Mouse (Mus musculus): ENCODE data around the gene Adgrl1.

Gene Adgrl1

DNA sequence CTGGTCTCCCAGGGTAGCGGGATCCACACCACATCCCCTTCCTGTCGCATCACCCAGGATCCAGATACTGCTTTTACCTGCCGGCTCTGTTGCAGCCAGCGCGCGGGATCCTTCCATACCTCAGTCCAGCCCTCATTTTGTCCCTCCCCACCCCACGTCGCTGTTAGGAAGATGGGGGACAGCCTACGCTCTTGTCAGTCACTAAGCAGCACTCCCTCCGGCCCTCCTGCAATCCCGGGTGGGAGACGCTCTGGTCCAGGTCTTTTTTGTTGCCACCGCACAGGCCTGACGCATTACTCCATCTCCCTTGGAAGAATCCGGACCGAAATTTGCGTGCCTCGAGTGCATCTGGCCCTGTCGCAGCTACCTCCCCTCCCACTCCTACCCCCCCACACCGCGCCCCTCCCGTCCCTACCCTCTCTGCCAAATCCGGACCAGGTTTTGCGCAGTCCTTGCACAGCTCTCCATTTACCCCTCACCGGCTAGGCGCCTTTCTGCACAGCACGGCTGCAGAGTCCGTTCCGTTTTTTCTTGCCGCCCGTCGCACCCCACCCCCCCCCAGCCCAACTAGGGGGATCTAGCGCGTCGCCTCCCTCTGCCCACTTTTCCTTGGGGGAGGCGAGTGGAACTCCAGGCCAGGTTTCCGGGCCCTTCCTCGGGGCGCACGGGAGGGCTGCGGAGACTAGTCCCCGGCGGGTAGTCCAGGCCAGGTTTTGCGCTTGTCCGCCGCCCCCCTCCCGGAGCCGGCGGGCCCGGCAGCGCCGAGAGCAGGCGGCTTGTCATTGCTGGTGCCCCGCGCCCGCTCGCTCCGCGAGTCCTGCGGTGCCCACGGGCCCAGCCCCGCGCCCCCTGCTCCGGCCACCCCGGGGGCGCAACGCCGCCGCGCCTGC is at the start of gene Adgrl1:
TSS of gene Adgrl1 (plus strand) at position 743 of the 890 bp plus-strand sequence.
- peak; percentile 74 to 82 for DNase-seq (ENCODE audit: low spot score in 2 of 2)

DNA sequence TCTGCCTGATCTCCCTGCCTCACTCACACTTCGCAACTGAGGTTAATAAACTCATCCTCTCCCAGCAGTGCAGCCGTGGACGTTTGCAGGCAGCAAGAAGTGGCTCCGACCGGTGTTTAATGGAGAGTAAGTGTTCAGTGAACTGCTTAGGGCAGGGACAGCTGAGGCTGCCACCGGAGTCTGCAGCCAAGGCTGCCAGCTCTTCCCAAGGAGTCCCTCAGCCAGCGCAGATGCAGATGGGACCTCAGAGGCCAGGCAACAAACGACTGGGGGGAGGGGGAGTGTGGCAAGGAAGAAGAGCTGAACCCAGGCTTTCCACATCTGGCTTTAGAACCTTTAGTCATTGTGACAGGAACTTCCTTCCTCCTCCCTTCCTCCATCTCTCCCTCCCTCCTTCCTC is 47.6 kb upstream of the Adgrl1 start:
- DNase-seq (ENCODE audit: low spot score in 2 of 2): no peak

DNA sequence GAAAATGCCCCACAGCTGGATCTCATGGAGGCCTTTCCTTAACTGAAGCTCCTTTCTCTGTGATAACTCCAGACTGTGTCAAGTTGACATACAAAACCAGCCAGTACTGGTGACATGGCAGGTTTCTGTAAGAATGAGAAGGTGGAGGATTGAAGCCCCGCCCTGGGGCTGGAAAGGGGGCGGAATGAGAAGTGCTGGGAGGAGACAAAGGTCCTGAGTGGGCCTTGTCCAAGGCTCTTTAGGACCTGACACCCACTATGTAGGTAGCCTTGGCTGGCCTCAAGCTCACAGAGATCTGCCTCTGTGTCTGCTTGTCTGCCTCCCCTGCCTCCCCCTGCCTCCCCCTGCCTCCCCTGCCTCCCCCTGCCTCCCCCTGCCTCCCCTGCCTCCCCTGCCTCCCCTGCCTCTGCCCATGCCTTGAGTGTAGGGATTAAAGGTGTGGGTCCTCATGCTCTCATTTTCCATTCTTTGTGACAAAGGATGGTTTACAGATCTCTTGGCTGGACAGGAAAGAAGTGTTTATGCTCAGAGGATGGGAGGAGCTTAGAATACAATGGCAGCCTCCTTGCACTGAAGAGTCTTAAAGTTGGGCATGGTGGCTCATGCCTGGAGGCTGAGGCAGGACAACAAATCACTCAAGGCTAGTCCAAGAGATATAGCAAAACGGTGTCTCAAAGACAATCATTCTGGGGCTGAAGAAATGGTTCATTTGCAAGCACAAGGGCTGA is 46.4 kb upstream of the Adgrl1 start:
- no peak for DNase-seq (ENCODE audit: low spot score in 2 of 2)

DNA sequence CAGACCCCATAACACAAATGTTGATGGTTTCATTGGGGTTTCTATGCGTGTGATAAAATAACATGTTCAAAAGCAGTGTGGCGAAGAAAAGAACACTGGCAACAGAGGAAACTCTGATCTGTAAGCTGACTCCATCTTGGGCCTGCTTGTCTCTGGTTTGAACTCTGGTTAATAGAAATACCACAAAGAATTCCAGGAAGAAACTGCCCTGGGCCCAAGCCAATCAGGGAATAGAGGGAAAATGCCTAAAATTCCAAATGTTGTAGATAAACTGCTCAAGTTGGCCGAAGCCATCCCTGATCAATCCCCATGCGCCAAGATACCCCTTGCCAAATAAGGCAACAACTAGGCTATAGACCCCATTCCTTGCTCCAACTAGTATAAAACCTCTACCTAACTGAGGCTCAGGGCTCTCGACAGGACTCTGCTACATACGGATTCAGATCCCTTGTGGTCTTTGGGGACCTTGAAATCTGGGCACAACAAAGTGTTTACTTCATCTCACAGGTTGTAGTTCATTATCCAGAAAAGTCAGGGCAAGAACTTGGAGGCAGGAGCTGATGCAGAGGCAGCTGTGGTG is 43.3 kb upstream of the Adgrl1 start:
- DNase-seq (ENCODE audit: low spot score in 2 of 2): no peak

DNA sequence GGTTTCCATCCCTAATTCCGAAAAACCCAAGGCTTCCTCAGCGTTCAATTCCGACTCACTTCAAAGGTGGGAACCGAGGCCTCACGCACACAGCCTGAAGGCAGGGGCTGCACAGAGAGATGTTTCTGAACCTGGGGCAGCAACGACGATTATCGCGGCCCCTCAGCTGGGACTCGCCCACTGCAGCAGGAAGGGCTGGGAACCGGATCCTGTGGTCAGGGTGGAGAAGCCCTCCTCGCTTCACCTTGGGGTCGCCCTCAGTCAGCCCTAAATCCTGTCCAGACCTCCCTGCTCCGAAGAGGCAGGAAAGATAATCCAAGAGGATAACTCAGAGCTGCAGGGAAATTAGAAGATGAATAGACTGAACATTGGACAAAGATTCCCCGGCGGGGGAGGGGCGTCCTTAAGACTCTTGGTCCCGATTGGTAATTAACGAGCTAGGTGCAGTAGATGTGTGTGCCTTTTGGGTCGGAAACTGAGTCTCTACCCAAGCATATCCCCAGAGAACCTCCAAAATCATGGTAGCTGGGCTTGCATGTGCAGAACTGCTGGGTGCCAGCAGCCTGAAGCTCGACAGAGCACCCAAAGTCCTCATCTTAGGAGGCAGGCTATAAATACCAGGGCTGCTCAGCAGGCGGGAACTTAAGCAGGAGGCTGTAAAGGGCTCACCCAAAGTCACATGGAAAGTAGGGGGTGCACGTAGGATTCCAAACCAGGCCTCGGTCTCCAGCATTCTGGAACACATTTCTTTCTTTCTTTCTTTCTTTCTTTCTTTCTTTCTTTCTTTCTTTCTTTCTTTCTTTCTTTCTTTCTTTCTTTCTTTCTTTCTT is 37.3 kb upstream of the Adgrl1 start:
- DNase-seq (ENCODE audit: low spot score in 2 of 2): no peak

DNA sequence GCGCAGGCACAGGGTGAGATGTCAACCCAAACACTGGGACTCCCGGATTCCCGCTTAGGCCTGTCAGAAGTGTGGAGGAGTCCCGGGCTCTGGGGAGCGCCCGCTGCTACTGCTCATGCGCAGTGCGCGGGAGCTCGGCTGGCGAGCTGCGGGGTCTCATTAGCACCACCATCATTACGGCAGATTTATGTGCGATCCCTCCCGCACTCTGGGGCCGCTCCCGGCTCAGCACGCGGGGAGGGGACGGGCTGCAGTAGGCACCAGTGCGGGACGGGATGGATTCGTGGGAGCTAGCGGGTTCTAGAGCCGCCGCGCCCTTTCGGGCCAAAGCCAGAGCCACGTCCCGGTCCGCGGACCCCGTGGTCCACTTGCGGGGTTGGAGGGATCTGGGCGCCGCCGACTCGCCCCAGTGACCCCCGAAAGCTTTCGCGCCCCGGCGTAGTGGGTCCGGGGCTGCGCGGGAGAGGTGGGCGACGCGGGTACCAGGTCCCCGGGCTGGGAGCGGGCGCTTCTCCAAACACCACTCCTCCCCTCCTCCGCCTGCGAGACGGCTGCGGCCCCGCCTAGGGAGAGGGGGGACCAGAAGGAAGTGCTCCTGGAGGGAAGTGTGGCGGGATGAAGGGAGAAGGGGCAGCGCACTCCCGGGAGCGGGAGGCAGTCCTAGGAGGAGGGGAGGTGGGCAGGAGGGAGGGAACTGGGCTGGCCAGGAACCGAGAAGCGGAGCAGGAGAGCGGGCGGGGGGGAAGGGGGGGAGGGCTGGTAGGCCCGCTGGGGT is 24.8 kb upstream of the Adgrl1 start:
- DNase-seq (ENCODE audit: low spot score in 2 of 2): peak in 1 of 2 experiments; percentile 16

DNA sequence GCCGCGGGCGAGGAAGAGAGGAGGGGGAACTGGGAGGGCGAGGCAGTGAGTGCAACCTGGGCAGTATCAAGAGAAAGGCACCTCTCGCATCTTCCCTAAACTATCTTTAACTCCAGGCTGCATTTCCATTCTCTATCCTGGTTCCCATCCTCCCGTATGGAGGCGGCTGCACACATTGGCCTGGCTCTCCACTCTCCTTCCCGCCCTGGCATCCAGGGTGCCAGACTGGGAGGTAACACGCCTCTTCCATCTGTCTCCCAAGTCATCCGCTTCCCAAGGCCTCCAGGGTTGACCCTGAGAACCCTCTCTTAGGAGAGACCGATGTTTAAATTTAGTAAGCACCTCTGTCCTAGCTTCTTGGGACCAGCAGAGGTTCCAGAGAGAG is 24.3 kb upstream of the Adgrl1 start:
- no peak for DNase-seq (ENCODE audit: low spot score in 2 of 2)

DNA sequence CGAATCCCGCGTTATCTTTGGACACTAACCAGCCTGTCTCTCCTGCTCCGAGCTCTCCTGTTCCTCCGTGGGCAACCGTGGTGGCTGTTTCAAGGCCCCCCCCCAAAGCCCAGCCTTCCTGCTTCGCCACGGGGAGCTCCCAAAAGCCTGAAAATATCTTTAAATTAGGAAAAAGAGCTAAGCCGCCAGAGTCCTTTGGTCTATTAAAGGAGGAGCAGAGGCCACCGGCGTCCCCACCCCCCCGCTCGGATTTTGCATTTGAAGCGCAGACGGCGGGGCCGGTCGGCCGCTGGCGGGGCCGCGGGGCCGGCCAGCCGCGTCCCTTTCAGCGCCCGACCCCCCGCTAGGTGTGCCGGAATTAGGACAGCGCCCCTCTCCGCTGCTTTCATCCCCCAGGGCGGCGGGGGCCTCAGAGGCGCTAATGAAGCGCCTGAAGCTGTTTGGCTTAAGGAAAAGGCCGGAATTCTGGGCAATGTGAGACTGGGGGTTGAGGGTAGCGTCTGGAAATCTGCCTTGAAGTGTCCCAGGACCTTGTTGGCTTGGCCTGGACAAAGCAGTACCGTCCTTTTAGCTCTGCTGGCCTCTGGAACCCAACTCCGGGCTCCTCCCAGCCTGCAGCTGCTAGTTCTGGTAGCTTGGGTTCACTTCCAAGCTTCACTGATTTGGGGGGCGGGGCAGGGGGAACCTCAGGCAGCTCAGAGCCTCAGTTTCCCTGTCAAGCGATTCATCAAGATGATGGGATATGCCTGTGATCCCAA is 23.6 kb upstream of the Adgrl1 start:
- no peak for DNase-seq (ENCODE audit: low spot score in 2 of 2)

DNA sequence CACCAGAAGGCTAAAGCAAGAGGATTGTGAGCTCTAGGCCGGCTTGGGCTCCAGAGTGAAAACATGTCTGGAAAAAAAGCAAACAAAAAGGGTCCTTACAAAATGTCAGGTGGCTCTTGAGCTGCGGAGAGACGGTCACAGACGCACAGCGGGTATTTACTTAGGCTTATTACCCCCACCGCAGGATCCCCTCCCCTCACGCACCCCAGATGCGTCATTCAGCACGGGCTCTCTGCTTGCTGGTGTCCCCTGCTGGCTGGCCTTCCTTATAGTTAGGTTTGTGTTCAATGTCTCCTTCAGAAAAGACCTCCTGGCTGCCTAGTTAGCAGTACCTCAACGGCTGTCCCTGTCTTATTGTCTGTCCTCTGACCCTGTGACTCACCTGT is 23.1 kb upstream of the Adgrl1 start:
- peak in 1 of 2 experiments; percentile 41 for DNase-seq (ENCODE audit: low spot score in 2 of 2)

DNA sequence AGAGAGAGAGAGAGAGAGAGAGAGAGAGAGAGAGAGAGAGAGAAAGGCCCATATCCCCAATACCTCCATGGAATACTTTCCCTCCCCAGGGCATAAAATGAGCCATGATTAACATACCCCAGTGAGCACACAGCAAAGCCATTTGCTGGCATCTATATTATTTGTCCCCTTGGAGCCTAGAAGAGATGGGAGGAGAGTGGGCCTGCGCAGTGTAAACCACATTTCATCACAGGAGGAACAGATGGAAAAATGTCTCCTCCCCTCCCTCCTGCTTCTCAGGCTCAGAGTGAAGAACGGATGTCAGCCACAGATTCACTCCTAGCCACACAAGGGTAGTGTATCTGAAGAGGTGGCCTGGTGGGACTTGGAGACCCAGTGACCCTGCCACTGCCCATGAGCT is 11.5 kb upstream of the Adgrl1 start:
- DNase-seq (ENCODE audit: low spot score in 2 of 2): no peak

DNA sequence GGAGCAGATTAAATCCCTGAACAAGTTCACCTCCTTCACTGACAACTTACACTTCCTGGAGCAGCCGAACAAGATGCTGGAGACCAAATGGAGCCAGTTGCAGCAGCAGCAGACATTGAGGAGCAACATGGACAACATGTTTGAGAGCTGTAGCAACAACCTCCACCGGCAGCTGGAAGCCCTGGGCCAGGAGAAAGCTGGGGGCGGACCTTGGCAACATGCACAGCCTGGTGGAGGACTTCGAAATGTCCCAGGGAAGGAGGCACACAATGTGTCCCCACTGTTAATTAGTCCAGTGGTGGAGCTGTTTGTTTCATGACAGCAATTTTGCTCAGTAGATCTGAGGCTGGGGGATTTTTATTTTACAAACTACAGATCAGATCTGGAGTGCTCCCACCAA is 7.8 kb upstream of the Adgrl1 start:
- DNase-seq (ENCODE audit: low spot score in 2 of 2): no peak

DNA sequence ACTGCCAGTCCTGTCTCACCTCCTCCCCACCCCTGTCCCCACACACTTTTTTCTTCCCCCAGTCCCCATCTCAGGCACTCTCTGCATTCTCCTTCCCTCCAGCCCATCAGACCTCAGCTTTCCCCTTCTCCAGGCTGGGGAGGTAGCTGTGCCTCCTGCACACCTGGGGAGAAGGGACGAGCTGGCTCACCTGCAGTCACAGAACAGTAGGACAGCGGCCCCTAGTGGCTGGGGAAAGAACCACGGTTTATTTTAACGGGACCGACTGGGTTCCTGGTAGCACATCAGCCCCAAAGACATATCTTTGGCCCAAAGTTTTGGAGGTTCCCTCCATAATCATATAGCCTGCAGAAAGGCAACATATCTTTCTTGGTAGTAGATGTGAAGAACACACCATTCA is 6.0 kb upstream of the Adgrl1 start:
- peak; percentile 77 to 87 for DNase-seq (ENCODE audit: low spot score in 2 of 2)

DNA sequence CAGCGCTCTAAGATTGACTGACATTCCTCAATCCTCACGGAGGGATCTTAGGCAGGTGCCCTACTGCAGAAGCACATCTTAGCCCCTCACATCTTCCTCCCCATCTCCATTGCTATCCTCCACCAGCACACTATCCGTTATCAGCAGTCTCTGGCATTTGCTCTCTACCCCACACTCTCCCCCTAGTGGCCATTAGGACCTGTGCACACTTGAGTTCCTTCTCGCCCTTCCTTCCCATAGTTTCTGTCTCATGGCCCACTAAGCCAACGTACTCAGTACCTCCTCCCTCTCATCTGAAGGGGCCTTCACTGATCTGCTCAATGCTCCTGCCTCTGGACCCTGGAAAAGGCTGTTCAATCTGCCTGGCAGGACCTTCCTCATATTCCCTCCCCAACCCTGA is 4.0 kb upstream of the Adgrl1 start:
- DNase-seq (ENCODE audit: low spot score in 2 of 2): peak in 1 of 2 experiments; percentile 56

DNA sequence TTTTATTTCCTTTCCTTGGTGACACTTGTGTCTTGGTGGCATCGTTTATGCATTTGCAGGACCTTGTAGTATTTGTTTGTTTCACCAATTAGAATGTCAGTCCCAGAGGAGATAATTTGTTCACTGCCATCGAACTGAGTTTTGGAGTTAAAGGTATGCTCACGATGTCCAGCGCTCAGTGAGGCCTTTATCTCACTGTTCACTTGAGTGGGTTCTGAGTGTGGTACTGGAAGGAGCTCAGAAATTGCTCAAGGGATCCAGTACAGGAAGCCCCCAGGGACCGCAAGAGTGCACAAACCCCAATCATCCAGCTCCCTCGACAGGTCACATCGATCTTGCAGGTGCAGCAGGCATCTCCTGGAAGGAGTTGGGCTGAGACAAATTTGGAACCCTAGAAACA is 3.4 kb upstream of the Adgrl1 start:
- DNase-seq (ENCODE audit: low spot score in 2 of 2): no peak

DNA sequence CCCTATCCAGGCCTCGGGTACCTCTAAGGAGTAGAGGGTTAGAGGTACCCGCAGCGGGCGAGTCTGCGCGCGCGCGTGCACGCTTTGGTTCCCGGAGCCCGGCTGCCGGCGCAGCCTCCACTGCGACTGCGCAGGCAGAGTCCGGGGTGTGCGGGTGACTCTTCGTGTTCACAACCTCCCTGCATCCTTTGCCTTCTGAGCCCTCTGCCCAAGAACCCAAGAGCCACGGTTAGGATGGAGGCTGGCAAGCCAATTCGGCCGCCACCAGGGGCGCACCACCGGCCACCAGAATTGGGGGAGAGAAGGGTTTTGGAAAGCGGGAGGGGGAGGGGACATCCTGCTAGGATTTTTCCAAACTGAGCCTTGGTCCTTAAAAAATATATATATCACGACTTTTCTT is 2.7 kb upstream of the Adgrl1 start:
- DNase-seq (ENCODE audit: low spot score in 2 of 2): peak in 1 of 2 experiments; percentile 64

DNA sequence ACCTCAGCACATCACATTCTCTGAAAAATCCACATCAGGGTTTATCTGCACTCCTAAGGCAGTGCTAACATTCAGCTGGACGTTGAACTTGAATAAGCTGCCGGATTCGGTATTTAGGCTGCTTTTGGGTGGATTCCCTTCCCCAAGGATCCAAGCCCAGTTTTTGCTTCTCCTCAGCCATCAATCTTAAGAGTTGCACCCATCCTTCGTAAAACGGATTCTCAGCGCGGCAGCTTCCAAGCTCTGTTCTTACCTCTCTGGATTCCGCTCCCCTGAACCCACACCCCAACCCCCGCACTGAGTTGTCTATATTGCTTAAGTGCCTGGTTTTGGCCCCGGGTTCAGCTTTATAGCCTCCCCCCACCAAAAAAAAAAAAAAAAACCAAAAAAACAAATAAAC is 1.4 kb upstream of the Adgrl1 start:
- no peak for DNase-seq (ENCODE audit: low spot score in 2 of 2)

DNA sequence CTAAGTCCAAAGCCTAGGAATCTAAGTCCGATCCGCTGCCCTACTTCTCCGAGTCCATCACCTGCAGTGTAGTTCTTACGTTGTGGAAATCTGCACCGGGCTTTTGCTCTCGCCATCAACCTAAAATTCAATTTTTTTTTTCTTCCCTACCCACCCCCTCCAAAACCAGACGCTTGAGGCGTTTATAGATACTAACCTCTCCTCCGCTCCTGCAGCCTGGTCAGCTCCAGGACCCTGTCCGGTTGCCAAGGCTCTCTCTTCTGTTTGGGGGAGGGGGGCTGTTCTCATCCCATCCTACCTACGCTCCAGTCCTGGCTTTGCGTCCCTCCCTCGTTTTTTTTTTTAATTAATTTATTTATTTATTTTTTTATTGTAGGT is 931 bp upstream of the Adgrl1 start:
- peak in 1 of 2 experiments; percentile 33 for DNase-seq (ENCODE audit: low spot score in 2 of 2)

DNA sequence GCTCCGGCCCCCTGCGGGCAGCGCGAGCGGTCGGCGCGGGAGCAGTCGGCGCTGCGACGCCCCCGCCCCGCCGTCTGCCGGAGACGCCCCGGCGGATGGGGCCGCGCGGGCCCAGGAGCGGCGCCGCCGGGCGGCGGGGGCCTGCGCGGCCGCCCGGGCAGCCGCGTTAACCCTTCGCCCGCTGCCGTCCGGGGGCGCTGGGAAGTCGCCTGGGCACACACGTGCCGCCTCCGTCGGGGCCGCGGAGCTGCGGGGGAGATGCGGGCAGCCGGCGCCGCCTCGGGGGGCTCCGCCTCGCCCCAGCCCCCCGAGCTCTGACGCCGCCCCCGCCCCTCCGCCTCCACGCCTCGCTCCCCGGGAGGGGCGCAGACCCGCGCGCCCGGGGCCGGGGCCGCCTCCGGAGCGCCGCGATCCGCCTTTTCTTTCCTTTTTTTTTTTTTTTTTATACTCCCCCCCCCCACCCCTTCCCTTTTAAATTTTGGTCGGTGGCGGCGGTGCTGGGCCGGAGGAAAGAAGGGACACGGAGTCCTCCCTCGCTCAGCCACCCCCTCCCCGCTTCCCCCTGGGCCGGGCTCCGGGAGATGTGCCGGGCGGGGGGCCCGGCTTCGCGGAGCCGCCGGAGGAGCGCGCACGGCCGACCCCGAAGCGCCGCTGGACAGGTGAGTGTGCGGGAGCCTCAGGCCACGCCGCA is 506 bp downstream of the Adgrl1 start:
- no peak for DNase-seq (ENCODE audit: low spot score in 2 of 2)

DNA sequence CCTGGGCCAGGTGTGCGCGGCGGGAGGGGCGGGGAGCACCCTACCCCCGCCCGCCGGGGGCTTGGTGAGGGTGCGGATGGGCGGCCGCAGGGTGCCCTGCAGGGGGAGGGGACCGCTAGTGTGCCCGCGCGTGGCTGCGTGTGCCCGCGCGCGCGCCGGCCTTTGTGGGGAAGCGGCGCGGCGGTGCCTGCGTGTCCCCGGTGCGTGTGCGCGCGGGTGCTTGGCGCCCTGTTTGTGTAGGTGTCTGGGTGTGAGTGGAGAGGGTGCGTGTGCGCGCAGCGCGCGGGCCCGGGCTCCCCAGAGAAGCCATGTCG is 1.0 kb downstream of the Adgrl1 start:
- no peak for DNase-seq (ENCODE audit: low spot score in 2 of 2)
